Mouse (Mus musculus) erythroblast, embryonic 14.5 days (primary cell): ENCODE data around the gene Ccdc77.

Experiments
- GATA1 ChIP-seq: IDR thresholded peaks from 2 replicates; pipeline ENCODE4 v1.6.1; 2012; ENCODE audit warnings: low read length, inconsistent platforms, mixed read lengths
- TAL1 ChIP-seq: IDR thresholded peaks from 3 replicates; pipeline ENCODE4 v1.6.1; 2012; ENCODE audit warnings: low read length, inconsistent platforms, mixed read lengths

GRCm38 (mm10) chr6:120294056-120294784 is 70.0 kb downstream of the Ccdc77 start, which contains the start of the genes D330020A13Rik and B4galnt3:
- TF ChIP-seq GATA1: no peak
- no peak for TF ChIP-seq TAL1
